Mouse (Mus musculus) lung, postnatal 0 days (tissue): ENCODE data around the gene Zfp408. TPM values are rescaled to one million over a fixed set of nuclear protein-coding genes. Genes with fewer than 3 reads are reported as not detected.

ENCODE experiments used
- ATAC-seq: fragments of 200-750 bp; cut with Nextera tagmentation; 2 replicates; pipeline ENCODE4 v1.8.0; 2017; ENCODE audit warnings: moderate library complexity
- DNase-seq: peaks from one replicate; pipeline ENCODE4 v3.0.0-alpha.2; 2016; ENCODE audit warnings: low spot score
- H3K27ac ChIP-seq: fragments of 300-500 bp; sonication (generic); 2 replicates; pipeline ENCODE4 v1.5.1; 2014; ENCODE audit warnings: antibody characterized with exemption, mild to moderate bottlenecking, low read length, mixed read lengths
- H3K27me3 ChIP-seq: fragments of 300-500 bp; sonication (generic); replicated peaks from 2 replicates; pipeline ENCODE4 v1.6.1; 2014; ENCODE audit warnings: low read length, mixed read lengths; ENCODE audit not compliant: insufficient read depth
- H3K36me3 ChIP-seq: fragments of 300-500 bp; sonication (generic); 2 replicates; pipeline ENCODE4 v1.6.1; 2014; ENCODE audit warnings: low read length, mixed read lengths; ENCODE audit not compliant: insufficient read depth
- H3K4me1 ChIP-seq: fragments of 300-500 bp; sonication (generic); 2 replicates; pipeline ENCODE4 v1.6.1; 2014; ENCODE audit warnings: antibody characterized with exemption, low read depth, low read length, mixed read lengths; ENCODE audit not compliant: insufficient read depth
- H3K4me2 ChIP-seq: fragments of 300-500 bp; sonication (generic); replicated peaks from 2 replicates; pipeline ENCODE4 v1.6.1; 2014; ENCODE audit warnings: low read depth, mild to moderate bottlenecking, low read length, moderate library complexity, mixed read lengths
- H3K4me3 ChIP-seq: fragments of 300-500 bp; sonication (generic); 2 replicates; pipeline ENCODE4 v1.5.1; 2014; ENCODE audit warnings: low read depth, low read length
- H3K9ac ChIP-seq: fragments of 300-500 bp; sonication (generic); replicated peaks from 2 replicates; pipeline ENCODE4 v1.6.1; 2014; ENCODE audit warnings: low read depth, mild to moderate bottlenecking
- H3K9me3 ChIP-seq: fragments of 300-500 bp; sonication (generic); 2 replicates; pipeline ENCODE4 v1.6.1; 2016; ENCODE audit warnings: low read length, mixed read lengths
- CTCF ChIP-seq: IDR thresholded peaks from 2 replicates; pipeline ENCODE4 v1.5.1; 2016; ENCODE audit warnings: antibody characterized with exemption, mild to moderate bottlenecking
- EP300 ChIP-seq: IDR thresholded peaks from 2 replicates; pipeline ENCODE4 v1.6.1; 2016; ENCODE audit warnings: antibody characterized with exemption, mild to moderate bottlenecking, control low read depth
- WGBS: fragments of 180-500 bp; shearing (Covaris S2); extraction: QIAGEN DNeasy Blood & Tissue Kit; methylation state at CpG from one replicate; pipeline ENCODE4 v1.1.7; 2014; 5-methylcytosine and 5-hydroxymethylcytosine counted together
- polyA plus RNA-seq: library from polyadenylated mRNA; unstranded; fragments of >200 nt; fragmentation: Nextera tagmentation; extraction: Ambion mirVana; gene quantifications from 2 replicates; pipeline ENCODE4 v1.2.1, GENCODE M21; 2015

Zfp408 gene
- polyA plus RNA-seq, 1 experiment from 2014 or later: 5.2 TPM

DNA sequence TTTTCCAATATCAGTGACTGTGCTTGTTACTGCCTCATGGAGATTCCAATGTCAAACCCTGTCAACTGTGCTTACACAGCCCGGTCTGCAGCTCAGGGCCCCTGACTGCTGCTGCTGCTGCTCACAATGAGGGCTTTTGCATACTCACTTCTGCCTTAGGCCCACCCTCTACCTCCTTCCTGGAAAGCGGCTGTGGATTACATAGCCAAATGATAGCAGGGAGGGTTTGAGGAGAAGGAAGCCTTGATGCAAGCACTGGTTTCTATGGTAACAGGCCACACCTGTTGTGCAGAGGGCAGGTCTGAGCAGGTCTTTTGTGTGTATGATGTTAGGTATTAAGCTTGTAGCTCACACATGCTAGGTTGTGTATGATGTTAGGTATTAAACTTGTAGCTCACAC is 18.2 kb upstream of the Zfp408 start:
- TF ChIP-seq CTCF: no peak
- no peak for TF ChIP-seq EP300
- Histone ChIP-seq H3K4me1 (no peaks in the 10 kb centered on the region), H3K27ac (no peak overlapping the region), H3K9me3 (no peaks in the 10 kb centered on the region), H3K4me2 (no peak overlapping the region), H3K9ac (no peak overlapping the region), H3K27me3 (no peaks in the 10 kb centered on the region), H3K36me3 (peaks cover 46% of the 10 kb centered on the region), H3K4me3 (no peak overlapping the region)
- 56% methylated on average over 2 of the region's 2 CpGs for WGBS
- DNase-seq (no peak), ATAC-seq (peak; percentile 37)

DNA sequence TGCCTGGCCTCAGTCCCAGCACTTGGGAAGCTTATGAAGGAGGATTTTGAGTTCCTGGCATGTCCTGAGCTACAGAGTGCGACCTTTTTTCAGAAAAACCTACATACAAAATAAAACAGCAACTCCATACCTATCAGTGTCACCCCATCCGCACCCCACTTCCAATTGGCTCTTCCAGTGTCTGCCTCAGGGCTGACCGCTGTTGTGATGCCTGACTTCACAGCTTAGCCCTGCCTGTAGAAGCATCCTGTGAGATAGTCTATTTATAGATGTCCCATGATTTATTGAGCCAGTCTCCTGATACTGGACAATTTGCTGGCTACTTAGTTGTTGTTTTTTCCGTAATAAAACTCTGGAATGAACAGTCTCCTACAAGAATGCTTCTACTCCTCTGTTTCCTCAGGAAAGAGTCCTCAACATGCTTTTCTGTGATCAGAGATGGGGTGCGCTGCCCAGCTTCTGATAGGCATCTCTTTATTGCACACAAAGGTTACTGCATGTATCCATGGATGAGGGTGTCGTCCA is 16.9 kb upstream of the Zfp408 start:
- DNase-seq: no peak
- H3K9me3 ChIP-seq: no peaks in the 10 kb centered on the region
- 89% methylated on average over 6 of the region's 6 CpGs for WGBS

DNA sequence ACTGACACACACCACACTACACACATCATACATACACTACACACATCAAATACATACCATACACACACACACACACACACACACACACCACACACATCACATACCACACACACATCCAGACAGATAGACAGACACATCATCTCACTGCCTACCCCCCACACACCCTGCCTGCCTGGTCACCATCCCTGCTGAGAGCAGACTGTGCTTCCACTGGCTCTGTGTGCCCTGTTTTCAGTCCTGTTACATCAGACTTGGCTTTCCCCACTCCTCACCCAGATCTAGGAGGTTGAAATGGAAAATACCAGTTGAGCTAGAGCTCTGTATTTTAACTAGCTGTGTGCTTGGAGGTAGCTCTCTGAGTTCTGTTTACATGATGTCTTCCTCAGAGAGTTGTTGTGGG is 15.2 kb upstream of the Zfp408 start:
- H3K4me2 ChIP-seq: no peak overlapping the region
- no peak overlapping the region for H3K9ac ChIP-seq
- H3K4me3 ChIP-seq: no peak overlapping the region
- no peaks in the 10 kb centered on the region for H3K4me1 ChIP-seq
- H3K27me3 ChIP-seq: no peaks in the 10 kb centered on the region
- DNase-seq (no peak), ATAC-seq (no peak)
- H3K9me3 ChIP-seq: no peaks in the 10 kb centered on the region
- no peak for TF ChIP-seq CTCF
- no peak for TF ChIP-seq EP300
- H3K27ac ChIP-seq: no peak overlapping the region
- H3K36me3 ChIP-seq: peaks cover 61% of the 10 kb centered on the region

More for the DNA sequence above, 16.9 kb upstream of the Zfp408 start:
- no peak overlapping the region for H3K9ac ChIP-seq
- H3K36me3 ChIP-seq: peaks cover 58% of the 10 kb centered on the region
- H3K27me3 ChIP-seq: no peaks in the 10 kb centered on the region
- H3K4me2 ChIP-seq: no peak overlapping the region
- no peaks in the 10 kb centered on the region for H3K4me1 ChIP-seq
- H3K27ac ChIP-seq: no peak overlapping the region
- ATAC-seq: no peak
- H3K4me3 ChIP-seq: no peak overlapping the region
- TF ChIP-seq EP300 (no peak), CTCF (no peak)

DNA sequence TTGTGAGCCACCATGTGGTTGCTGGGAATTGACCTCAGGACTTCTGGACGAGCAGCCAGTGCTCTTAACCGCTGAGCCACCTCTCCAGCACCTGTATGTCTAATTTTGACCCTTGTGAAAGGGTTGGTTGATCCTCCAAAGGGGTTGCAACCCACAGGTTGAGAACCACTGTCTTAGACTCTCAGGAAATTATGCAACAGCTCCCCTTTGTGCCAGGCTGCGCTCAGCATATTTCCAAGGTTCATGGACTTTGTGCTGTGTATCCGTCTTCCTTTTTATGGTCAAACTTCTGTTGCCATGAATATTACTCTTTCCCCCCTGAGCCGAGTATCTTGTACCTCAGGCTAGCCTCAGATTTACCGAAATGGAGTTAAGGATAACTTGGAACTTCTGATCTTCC is 11.4 kb upstream of the Zfp408 start:
- Histone ChIP-seq H3K4me2 (no peak overlapping the region), H3K4me3 (no peak overlapping the region), H3K27me3 (no peaks in the 10 kb centered on the region), H3K36me3 (peaks cover 64% of the 10 kb centered on the region), H3K9me3 (no peaks in the 10 kb centered on the region), H3K27ac (no peak overlapping the region), H3K9ac (no peak overlapping the region), H3K4me1 (0 out of 2 replicates have a peak, but pooled peaks cover 3% of the 10 kb centered on the region)
- WGBS: 87% methylated on average over 6 of the region's 6 CpGs
- TF ChIP-seq EP300: no peak
- no peak for TF ChIP-seq CTCF
- DNase-seq (no peak), ATAC-seq (no peak)

DNA sequence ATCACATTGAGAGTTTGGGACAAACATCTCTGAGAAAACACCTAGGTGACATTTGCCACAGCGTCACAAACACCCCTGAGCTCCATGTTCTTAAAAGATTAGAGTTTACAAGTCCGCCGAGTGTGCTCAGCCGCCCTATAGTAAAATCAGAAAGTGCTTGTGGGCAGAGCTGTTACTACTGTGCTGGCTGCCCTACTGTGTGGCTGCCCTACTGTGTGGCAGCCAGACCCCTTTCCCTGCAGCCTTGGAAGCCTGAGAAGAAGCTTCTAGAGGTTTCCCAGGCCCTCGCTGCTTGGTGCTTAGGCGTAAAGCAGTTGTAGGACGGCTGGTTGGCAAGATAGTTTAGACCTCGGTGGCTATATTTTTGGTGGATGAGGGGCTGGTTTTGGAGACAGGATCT is 10.1 kb upstream of the Zfp408 start:
- H3K4me1 ChIP-seq: peaks cover 12% of the 10 kb centered on the region; the same call in 1 of the 2 replicates
- no peak overlapping the region for H3K4me3 ChIP-seq
- no peak for TF ChIP-seq EP300
- no peak for TF ChIP-seq CTCF
- no peak overlapping the region for H3K4me2 ChIP-seq
- H3K27me3 ChIP-seq: no peaks in the 10 kb centered on the region
- ATAC-seq (no peak), DNase-seq (no peak)
- no peaks in the 10 kb centered on the region for H3K9me3 ChIP-seq
- H3K36me3 ChIP-seq: peaks cover 77% of the 10 kb centered on the region
- 95% methylated on average over 8 of the region's 8 CpGs for WGBS
- H3K9ac ChIP-seq: no peak overlapping the region
- no peak overlapping the region for H3K27ac ChIP-seq

DNA sequence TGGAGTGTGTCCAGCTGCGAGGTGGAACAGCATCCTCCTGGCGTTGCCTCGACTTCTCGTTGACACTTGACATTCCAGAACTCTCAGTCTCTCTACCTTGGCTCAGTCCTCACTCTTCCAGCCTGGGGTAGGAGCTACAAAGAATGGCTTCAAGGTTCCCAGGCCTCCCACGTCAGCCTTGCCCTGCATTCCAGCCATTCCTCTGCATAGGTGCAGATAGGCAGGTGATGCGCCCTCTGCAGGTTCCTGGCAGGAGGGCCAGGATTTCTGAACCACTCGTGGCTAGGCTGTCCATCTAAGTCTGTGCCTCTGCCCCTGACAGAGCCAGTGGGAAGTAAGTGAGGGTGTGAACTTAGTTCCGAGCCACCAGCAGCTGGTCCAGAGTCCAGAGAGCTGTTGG is 7.2 kb upstream of the Zfp408 start:
- TF ChIP-seq EP300 (peak; percentile 58; the same call in 1 of the 2 replicates), CTCF (peak; percentile 74)
- Histone ChIP-seq H3K4me3 (no peak overlapping the region), H3K27me3 (no peaks in the 10 kb centered on the region), H3K36me3 (peaks cover 63% of the 10 kb centered on the region), H3K9ac (no peak overlapping the region), H3K9me3 (no peaks in the 10 kb centered on the region), H3K27ac (peak overlapping the region; percentile 86), H3K4me2 (no peak overlapping the region), H3K4me1 (peaks cover 16% of the 10 kb centered on the region; the same call in 1 of the 2 replicates)
- 46% methylated on average over 8 of the region's 8 CpGs for WGBS
- DNase-seq: peak; percentile 85
- peak; percentile 84 for ATAC-seq
